Mouse (Mus musculus): ENCODE measurements around the gene Mynn.
A peak's percentile ranks its signal among the peaks of the same experiment; 100 is the strongest.
"Not testable (repeated sequence)": the region's sequence is repeated elsewhere in the genome, so short reads cannot be mapped to it uniquely, and the experiment has no call there.

Gene Mynn

DNA sequence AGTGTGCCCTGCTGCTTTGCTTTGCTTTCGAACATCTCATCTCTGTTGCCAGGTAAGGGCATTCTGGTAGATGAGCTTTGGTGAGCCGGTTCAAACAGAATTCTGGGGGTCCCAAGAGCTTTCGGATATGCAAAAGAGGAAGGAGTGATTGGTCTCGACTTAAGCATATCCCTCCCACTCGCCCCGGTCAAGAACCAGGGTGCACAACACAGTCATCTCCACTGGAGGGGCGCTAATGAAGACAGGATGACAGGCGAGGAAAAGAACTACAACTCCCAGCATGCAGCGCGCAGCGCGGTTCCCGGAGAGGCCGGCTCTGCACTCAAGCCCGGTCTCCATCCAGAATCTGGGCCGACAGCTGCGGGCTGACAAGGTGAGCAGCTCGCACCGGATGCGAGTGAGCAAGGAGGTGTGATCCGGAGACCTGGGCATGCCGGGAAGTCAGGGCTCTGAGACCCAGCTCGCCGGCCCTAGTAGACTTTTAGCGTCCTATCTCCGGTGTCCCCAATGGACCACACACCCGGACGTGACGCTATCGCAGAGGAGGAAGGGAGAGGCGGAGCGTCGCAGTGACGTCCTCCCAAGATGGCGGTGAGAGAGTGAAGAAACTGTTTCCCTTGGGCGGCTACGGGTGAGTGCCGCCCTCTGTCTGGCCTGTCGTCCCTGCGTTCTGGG is at the start of gene Mynn:
Gene Mynn (plus strand): TSS at position 1 of the 675 bp plus-strand sequence.
- peak; percentile 96 for DNase-seq (ENCODE audit: low spot score)

GRCm38 (mm10) chr3:30553741-30554140 is 48.1 kb upstream of the Mynn start:
- DNase-seq (ENCODE audit: low spot score), result no peak

DNA sequence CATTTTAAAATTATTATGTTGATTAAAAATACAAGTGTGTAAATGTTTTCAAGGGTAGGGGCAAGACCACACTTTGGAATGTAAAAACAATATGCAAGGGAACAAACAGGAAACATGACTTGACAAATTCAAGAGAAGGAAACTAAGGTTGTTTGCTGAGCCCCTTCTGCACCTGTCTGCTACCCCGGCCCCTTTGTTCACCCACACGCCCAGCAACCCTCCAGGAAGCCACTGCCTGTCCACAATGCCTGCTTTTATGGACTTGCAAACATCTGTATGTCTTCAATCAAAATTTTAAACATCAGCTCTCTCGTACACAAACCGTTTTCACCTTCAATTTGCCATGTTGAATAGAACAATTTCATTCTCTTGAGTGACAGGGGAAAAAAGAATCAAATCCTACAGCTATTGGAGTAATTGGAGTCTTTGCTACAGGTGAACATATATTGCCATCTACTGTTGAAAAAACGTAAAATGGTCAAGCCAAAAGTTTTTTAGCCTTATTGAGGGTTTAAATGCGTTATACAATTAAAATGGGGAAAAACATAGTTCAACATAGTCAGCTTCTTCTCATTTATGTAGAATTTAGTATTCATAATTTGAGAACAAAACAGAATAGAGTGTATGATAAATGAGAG is 41.1 kb upstream of the Mynn start:
- no peak for DNase-seq (ENCODE audit: low spot score)

- not testable (repeated sequence) for DNase-seq (ENCODE audit: low spot score)
Observed at GRCm38 (mm10) chr3:30566333-30566732, 35.5 kb upstream of the Mynn start.

GRCm38 (mm10) chr3:30573549-30573948 is 28.3 kb upstream of the Mynn start:
- no peak for DNase-seq (ENCODE audit: low spot score)

GRCm38 (mm10) chr3:30588865-30589264 is 13.0 kb upstream of the Mynn start:
- DNase-seq (ENCODE audit: low spot score), result no peak

- DNase-seq (ENCODE audit: low spot score), result no peak
Observed at GRCm38 (mm10) chr3:30592418-30592853, 9.4 kb upstream of the Mynn start.

DNA sequence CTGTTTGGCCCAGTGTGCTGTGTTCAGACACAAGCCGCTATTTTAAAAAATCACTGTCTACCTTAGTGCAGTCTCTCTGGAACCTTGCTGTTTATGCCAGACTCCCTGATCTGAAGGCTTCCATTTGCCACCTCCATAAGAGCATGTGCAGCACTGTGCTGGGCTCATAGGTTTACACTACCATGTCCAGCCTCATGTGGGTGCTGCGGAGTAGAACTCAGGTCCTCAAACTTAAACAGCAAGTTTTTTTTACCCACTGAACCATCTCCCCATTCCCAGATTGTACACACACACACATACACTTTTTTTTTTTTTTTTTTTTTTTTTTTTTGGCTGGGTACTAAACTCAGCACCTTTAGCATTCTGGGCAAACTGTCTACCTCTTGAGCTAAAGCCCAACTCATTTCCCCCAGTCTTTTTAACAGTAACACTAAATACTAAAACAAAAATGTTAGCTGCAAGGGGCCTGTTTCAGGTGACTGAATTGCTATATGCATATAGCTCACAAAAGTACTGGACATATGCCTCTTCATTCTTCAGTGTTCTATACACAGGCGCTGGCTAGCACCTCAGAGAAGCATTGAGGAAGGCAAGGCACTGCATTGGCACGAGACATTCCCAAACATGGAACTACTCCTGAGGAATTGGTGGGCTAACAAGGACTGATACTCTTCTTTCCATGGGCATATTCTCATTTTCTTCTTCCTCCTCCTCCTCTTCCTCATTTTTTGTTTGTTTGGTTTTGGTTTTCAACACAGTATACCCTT is 8.0 kb upstream of the Mynn start:
- no peak for DNase-seq (ENCODE audit: low spot score)

- DNase-seq (ENCODE audit: low spot score), result peak; percentile 38
Observed at GRCm38 (mm10) chr3:30595111-30595832, 6.6 kb upstream of the Mynn start.

GRCm38 (mm10) chr3:30597271-30597670 is 4.6 kb upstream of the Mynn start:
- no peak for DNase-seq (ENCODE audit: low spot score)

DNA sequence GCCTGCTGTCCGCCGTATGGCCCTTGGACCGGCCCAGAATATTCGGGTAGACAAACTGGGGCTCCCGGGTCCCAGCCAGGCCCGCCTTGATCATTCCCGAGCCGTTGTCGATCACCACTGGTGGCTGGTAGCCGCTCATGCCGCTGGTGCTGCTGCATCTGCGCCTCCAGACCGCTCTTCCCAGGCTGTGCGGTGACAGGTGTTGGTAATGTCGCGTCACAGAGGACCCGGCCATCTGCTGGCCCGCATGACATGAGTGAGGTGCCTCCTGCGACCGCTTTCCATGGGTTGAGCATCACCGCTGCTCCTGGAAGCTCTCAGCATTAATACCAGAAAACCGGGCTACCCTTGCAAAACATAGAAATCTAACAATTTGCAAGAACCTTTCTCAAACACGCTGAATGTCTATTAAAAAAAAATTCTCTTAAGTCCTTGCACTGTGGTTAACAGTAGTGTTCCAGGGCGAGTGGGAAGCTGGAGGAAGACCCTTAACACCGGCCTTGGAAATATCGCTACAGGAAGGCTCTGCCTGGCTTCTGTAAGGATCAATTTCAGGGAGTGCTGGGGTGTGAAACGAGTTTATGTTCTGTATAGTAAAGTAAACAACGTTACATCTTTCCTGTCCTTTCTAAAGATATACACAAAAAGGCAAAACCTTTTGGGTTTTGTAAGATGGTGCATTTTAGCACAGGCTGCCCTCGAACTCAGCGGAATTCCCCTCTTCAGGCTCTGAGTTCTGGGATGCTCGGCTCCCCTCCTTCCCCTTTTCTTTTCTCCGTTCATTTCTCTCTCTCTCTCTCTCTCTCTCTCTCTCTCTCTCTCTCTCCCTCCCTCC is 1.9 kb upstream of the Mynn start, which contains the start of gene Actrt3:
Gene Actrt3 (minus strand): TSS at position 229 of the 835 bp plus-strand sequence.
- no peak for DNase-seq (ENCODE audit: low spot score)

GRCm38 (mm10) chr3:30600717-30601116 is 1.1 kb upstream of the Mynn start:
- no peak for DNase-seq (ENCODE audit: low spot score)

DNA sequence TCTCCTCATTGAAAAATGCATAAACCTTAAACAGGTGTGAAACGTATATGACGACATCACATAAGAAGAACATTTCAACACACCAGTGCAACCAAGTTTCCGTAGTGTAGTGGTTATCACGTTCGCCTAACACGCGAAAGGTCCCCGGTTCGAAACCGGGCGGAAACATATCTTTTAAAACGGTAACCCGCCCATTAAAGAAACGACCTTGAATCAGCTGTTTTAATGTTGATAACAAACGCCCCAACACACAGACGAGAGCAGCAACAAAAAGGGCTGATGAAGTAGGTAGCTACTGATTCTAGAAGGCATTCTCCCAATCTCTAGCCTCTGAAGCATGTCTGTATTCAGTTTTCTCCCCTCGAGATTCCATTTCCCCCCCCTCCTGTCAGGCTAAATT is 690 bp upstream of the Mynn start:
- peak; percentile 85 for DNase-seq (ENCODE audit: low spot score)

GRCm38 (mm10) chr3:30601610-30602064 is 228 bp upstream of the Mynn start:
- no peak for DNase-seq (ENCODE audit: low spot score)

- peak; percentile 62 for DNase-seq (ENCODE audit: low spot score)
Observed at GRCm38 (mm10) chr3:30602740-30603098, 854 bp downstream of the Mynn start.

DNA sequence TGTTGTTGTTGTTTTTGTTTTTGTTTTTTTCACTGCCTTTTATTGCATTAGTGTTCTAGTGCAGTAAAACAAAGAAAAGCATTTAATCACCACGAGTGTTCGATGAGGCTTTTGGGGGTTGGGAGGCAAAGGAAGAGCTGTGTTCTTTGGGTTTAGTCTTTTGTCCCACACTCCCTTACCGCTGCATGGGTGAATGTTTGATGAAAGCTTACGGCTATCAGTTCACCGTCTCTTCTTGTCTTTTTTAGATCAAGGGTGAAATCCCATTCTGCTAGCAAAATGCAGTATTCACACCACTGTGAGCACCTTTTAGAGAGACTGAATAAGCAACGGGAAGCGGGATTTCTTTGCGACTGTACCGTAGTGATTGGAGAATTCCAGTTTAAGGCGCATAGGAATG is 1.4 kb downstream of the Mynn start:
- no peak for DNase-seq (ENCODE audit: low spot score)

DNA sequence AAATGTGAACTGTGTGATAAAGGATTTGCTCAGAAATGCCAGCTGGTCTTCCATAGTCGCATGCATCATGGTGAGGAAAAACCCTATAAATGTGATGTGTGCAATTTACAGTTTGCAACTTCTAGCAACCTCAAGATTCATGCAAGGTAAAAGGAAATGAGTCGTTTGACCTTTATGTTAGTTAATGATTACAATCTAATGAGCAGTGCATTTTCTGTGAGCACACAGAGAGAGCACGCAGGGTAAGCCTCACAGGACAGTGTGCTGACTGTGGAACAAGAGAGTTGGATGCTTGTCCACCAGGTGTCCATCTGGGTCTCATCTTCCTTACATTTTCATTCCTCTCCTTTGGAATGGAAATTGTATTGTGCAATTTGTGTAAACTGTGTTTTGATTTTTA is 7.1 kb downstream of the Mynn start:
- no peak for DNase-seq (ENCODE audit: low spot score)

- DNase-seq (ENCODE audit: low spot score), result no peak
Observed at GRCm38 (mm10) chr3:30610930-30611329, 9.1 kb downstream of the Mynn start.

GRCm38 (mm10) chr3:30620132-30620531 is 18.3 kb downstream of the Mynn start:
- DNase-seq (ENCODE audit: low spot score), result no peak

DNA sequence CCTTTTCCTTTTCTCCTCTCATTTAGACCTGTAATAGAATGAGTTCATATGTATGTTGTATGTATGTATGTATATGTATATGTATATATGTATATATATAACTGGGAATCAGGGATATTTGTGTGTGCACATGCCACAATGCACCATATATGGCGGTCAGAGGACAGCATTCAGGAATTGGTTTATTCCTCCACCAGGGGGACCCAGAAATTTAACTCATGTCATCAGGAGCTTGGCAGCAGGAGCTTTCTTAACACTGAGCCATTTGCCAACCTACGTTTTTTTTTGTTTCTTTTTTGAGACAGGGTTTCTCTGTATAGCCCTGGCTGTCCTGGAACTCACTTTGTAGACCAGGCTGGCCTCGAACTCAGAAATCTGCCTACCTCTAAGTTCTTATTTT is 31.8 kb downstream of the Mynn start:
- DNase-seq (ENCODE audit: low spot score), result no peak

DNA sequence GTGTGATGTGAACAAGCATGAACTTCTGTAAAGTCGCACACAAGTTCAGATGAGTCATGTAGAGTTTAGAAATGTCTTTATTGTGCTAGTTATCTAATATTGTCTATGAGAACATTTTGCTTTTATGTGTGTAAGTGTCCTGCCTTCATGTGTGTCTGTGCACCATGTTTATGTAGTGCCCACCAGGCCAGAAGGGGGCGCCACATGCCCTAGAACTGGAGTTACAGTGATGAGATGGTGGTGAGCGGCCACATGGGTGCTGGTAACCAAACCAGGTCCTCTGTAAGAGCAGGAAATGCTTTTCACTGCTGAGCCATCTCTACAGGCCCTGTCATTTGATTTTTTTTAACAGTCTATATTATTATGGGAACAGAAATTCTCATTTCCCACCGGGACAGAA is 33.8 kb downstream of the Mynn start:
- DNase-seq (ENCODE audit: low spot score), result no peak
